Mouse (Mus musculus) central nervous system, embryonic 11.5 days (tissue): Measurements from ENCODE around the gene Ttc23l. TPM values are rescaled to one million over a fixed set of nuclear protein-coding genes. Genes with fewer than 3 reads are reported as not detected.

ENCODE experiments used
- polyA plus RNA-seq: library from polyadenylated mRNA; depleted of rRNA; stranded (reverse); fragments of >200 nt; gene quantifications from 2 replicates; pipeline ENCODE4 v1.2.3, GENCODE M21; 2012; rRNA removed

Gene Ttc23l
- polyA plus RNA-seq = 0.04 TPM in 1 of 2 replicates, not detected in the other

DNA sequence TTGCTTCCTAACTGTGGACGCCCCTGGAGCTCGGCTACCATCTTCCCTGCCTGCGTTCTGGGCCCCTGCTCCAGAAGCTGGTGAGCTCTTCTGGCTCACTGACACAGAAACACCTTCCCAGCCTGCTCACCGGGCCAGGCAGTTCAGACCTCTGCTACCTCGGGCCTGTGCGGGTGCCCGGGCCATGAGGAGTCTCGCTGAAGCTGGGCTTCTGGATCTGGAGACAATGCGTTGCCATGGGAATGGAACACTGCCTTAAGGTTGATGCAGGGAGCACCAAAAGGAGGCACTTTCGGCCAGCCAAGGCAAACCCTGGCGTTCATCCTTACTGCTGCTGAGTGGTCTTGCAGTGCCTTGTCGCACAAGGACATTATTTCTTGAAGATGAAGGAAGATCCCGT lies at the start of gene Ttc23l:
Gene Ttc23l (minus strand): TSS at position 204 of the 400 bp plus-strand sequence.

DNA sequence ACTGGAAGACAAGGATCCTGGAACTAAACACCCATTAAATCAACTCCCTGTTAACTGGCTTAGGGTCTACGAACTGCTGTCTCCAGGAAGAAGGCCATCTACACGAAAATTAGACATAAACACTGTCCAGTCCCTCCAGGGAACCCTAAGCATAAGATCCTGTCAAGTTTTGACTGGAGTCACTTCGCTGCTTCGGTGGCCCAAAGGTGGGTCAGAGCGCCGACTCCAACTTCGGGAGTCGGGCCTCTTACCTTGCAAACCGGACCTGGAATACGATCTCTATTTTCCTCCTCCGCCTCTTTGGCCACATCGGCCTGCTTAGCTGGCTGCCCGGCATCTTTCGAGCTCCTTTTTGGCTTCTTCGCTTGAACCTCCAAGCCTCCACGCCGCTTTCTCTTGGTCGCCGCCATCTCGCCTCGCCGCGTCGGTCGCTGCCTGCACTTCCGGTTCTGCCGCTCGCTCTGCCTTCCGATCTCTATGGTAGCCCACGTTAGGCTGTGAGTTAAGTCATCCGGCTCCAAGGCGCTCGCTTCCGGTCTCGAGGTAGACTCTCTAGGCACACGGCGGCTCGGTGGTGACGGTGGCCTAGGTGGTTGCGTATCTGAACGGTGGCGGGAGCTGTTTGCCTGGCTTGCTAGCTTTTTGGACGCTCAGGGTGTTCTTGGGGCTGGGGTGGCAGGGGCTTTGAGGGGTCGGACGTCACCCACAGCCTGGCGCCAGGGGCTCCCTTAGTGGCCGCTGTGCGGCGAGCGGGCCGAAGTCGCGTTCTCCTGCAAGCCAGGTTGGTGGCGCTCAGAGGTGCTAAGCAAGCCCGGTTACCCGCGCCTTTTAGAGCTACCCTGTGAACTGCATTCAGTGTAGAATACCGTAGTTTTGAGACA lies 72.7 kb downstream of the Ttc23l start, which contains the start of the genes Brix1 and Rad1:
Gene Brix1 (minus strand): TSS at position 464 of the 881 bp plus-strand sequence.
Gene Rad1 (plus strand): TSS at position 535 of the 881 bp plus-strand sequence.

DNA sequence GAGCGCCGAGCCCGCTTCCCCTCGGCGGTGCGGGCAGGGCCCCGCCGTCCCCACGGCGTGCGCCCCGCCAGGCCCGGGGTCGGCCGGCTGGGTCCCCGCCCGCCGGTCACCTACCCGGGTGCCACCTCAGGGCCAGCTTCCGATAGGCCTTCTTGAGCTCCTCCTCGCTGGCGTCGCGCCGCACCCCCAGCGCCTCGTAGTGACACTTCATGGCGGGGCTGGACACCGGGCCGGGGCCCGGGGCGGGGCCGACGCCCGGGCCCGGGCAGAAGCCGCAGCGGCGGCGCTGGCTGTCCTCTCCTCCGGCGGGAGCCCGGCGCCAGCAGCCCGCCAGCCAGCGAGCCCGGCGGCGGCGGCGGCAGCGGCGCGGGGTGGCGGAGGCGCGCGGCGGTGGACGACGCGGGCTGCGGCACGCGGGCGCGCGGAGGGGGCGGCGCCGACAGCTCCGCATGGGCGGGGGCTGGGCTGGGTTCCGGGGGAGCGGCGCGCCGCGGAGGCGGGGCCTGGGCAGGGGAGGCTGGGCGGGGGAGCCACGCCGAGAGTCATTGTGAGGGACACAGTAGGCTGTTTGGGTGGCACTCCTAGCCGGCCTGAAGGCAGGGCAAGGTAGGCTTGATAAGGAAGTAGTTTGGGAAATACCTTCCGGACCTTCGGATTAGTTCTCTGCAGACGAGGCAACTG lies 88.2 kb downstream of the Ttc23l start, which contains the start of gene Dnajc21:
Gene Dnajc21 (minus strand): TSS at position 366 of the 681 bp plus-strand sequence.

Other genes starting within 250 kb of the Ttc23l start
- gene Gm21973, start 233.3 kb downstream of the Ttc23l start, polyA plus RNA-seq = not detected in 2 replicates
- 0.16 and 0.64 TPM in 2 replicates for gene Agxt2, start 200.1 kb downstream of the Ttc23l start, polyA plus RNA-seq
- gene Dnajc21, start 88.2 kb downstream of the Ttc23l start, polyA plus RNA-seq = 17.0 and 33.2 TPM in 2 replicates
- gene Brix1, start 72.7 kb downstream of the Ttc23l start, polyA plus RNA-seq = 43.3 and 48.2 TPM in 2 replicates
- gene Rad1, start 72.7 kb downstream of the Ttc23l start, polyA plus RNA-seq = 22.3 and 31.3 TPM in 2 replicates
- gene Rai14, start 156.0 kb upstream of the Ttc23l start, polyA plus RNA-seq = 50.2 and 54.9 TPM in 2 replicates